Mouse (Mus musculus) kidney, adult 8-10 months (tissue): ENCODE results near the gene Kcnj15.
A peak's percentile ranks its signal among the peaks of the same experiment; 100 is the strongest.

Source experiments
- DNase-seq, 2 experiments: peaks; one replicate each; pipeline ENCODE4 v3.0.0; 2022

Gene Kcnj15

DNA sequence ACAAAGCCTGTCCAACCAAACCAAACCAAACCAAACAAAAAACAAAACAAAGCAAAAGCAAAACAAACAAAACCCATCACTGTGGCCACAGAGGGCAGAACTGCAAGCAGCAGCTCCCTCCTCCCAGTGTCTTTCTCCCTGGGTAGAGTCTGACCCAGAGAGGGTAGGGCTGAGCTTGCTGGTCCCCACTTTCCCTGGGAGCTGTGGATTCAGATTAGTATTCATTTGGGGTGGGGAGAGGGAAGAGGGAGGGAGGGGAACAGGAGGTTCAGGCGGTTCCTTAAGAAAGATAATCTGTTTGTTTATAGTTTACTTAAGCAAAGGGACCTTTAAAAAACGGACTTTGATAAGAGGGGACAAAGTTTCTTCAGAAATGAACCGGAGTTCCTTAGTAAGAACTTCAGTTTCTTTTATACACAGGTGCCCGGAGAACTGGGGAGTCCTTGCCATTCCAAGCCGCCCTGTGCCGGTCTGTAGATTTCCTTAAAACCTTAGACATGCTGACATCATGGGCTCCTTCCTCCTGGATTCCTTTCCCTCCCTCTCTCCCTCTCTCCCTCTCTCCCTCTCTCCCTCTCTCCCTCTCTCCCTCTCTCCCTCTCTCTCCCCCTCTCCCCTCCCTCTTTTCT is at the start of gene Kcnj15:
Gene Kcnj15 (plus strand): TSS at position 293 of the 629 bp plus-strand sequence.
- peak in 1 of 2 experiments; percentile 45 for DNase-seq

DNA sequence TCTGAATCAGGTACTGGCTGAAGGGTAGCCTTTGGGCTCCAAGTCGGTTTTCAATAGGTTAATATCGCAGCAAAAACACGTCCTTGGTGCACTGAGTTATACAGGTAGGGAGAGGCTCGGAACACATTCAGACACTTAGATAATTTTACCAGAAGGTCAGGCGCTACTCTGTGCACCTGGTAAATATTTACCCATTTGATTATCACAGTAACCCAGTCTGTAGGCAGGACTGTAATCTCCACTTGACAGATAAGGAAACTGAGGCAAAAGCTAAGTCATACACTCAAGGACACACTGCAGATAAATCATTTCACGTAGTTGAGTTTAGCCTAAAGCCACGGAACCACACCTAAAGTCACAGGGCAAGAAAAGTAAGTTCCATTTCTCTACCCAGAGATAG is 49.1 kb upstream of the Kcnj15 start:
- no peak for DNase-seq

DNA sequence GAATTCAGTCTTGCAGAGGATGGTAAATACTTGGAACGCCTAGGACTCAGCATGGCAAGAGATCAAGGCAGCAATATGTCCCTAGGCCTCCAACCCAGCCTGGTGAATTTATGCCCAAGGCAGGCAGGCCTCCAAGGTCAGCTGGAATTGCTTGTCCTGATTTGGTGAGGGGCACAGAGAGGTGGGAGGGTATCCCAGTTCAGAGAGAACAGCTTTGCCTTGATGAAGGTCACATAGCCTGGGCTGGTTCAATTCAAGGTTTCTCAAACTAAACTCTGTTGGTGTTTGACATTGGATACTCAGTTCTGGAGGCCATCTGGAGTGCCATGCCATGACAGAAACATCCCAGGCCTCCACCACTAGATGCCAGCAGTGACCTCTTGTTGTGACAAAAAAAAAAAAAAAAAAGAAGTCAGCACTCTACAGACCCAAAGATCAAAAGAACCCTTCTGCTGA is 48.3 kb upstream of the Kcnj15 start:
- DNase-seq, result peak; percentile 27 to 44

DNA sequence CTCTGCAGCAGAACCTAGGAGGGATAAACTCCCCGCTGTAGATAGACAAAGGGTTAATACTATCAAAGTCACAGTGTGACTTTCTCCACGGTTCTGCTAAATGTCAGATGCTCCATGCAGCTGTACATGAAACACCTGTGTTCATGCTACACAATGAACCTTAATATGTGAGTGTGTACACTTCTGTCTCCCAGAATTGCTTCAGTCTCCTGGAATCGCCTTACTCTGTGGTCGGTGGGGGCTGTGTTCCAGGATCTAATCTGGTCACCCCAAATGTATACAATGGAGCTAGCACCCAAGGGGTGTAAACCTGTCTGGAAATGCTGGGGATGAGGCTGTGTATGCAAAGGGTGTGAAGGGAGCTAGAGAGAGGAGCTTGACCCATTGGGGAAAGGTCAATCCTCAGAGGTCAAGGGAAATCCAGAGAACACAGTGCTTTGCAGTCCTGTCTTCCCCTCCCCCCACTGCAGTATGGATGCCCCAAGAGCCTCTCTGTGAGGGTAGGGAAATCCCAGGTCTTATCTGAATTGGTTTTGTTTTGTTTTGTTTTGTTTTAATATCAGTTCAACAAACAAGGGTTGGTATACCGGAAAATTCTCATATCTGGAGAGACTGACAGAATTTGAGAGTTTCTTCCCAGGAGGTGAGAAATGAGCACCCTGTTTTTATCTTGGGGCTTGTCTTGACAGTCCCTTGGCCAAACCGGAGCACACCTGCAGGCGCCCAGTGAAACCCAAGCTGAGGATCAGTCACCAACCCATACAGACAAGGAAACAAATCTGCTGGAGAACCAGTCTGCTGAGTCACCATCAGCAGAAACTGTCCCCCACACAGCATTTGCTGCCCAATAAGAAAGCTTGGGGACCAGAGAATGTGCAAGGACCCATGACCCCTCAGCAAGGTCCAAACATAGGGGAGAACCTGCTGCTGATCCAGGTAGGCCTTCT is 42.8 kb upstream of the Kcnj15 start:
- no peak for DNase-seq

DNA sequence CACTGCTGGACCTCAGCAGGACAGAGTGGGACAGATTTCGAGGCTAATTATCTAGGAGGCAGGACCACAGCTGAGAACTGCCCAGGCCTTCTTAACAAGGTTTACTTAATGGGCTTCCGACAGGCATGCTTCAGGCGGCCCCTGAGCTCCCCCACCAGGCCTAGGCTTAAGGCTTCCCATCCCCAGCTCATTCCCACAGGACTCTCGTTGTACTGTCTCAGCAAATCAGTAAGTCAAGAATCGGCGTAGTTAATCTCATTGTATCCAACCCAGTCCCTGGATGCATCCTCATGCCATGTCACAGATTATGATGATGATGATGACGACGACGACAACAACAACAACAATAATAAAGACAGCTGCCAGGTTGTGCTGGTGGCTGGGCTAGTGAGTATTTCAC is 41.6 kb upstream of the Kcnj15 start:
- no peak for DNase-seq

DNA sequence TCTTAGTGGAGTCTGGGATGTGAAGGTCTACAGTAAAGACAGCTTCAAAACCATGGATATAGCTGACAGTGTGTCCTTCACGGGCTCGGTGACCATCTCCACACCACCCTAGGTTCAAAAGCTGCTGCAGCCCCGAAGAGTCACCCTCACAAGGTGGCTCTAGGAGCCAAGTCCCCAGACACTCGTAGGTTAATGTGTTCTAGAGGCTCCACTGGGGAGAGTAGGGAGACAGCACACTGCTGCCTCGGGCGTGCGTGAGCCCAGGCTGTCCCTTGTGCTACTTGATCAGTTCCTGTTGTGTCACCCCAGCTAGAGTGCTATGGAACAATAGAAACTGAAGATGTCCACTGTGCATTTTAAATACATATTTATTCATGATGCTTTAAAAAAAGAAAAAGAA is 41.0 kb upstream of the Kcnj15 start:
- no peak for DNase-seq

DNA sequence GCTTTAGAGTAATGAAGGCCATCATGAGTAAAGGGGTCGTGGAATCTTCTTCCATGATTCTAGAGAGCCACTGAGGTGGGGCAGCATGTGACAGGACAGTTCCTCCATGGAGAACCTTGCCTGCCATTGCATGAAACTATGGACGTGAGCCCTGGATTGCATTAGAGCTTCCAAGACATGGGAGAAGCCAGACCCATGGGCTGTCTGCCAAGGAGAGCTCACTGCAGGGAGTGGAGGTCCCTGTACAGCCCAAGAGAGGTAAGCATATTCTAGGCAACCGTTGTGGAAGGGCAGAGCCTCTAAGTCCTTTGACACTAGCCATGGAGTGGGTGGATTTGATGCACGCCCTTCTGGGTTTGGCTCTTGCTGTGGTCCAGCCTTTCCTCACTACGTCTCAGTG is 40.5 kb upstream of the Kcnj15 start:
- no peak for DNase-seq

DNA sequence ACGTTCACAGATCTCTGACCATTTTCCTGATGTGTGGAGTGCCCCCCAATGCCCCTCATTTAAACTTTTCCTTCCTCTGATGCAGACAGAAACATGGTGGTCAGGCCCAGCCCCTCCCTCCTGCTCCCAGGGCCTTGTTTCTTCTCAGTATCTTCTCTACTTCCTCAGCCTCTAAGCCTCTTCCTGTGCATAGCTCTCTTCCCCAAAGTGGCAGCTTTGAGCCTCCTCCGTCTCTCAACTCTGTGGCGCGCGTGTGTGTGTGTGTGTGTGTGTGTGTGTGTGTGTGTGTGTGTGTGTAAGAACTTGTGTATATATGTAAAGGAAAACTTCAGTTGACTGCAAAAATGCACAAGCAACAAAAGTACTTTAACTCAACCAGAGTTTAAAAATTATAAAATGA is 38.6 kb upstream of the Kcnj15 start:
- no peak for DNase-seq

DNA sequence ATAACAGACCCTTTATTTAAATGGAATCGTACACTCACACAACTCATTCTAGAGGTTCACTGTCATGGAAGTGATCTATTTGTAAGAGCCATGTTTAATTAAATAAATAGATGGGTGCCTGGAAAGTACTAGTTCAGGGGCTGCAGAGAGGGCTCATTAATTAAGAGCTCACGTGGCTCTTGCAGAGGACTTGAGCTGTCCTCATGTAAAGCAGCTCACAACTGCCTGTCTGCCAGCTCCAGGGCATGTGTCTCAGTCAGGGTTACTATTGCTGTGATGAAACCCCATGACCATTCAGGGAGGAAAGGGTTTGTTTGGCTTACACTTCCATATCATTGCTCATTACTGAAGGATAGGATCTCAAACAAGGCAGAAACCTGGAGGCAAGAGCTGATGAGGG is 37.9 kb upstream of the Kcnj15 start:
- no peak for DNase-seq

DNA sequence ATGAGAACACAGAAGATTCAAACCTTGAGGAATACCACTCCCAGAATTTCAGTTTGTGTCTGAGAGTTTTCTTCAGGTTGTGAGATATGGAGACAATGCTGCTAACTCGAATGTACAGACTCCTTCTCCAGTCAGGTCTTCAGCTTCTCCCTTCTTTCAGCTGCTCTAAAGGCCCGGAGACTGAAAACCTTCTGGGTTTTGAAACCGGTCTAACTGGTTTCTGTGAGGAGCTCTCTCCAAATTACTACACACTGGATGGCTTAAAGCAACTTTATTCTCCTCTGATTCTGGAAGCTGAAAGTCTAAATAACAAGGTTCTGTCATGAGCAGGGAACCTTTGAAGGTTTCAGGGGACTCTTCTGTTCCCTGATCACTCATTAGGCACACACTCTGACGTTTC is 36.3 kb upstream of the Kcnj15 start:
- DNase-seq, result no peak

DNA sequence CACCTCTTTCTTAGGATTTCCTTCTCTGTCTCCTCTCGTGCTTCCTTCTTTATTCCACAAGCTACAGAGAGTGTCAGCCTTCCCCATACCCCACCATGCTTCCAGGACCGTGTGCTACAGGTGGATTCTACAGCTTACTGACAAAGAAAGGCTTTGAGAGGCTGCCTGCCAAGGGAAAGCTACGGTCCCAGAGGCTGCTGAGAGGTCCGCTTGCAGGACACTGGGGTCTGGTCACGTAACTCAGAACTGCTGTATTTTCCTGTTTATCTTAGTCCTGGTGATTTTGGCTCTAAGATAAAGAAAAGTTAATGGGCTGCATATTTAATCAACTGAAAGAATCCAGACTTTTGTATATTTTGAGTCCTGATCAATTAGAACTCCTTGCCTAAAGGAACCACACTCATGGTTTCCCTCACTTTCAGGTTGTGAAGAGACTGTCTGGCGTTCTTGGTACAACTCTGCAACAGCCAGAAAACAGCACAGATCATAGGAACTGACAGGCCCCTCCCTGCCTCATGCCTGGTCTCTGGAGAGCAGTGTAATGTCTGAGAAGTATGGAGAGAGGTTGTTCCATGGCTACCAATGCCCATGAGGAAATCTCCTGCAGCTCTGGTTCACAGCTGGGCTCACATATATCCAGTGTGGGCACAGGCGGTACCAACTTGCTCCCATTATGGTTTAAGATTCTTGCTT is 35.2 kb upstream of the Kcnj15 start:
- no peak for DNase-seq

DNA sequence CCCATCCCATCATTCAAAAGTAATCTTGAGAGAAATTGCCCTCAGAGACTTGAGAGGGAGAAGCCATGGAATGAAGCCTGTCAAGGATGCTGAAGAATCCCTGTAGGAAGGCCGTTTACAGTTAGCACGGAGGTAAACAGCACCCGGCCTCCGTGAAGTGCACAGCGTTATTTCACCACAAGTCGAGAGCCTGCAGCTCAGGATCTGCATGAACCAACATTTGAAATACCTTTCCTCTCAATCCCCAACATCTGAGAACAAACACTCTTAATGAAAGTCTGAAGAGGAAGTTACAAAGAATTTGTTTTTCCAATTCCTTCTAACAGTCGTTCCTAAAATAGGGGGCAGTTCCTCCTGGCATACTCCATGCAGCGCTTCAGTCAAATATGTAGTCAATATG is 33.9 kb upstream of the Kcnj15 start:
- DNase-seq, result no peak

DNA sequence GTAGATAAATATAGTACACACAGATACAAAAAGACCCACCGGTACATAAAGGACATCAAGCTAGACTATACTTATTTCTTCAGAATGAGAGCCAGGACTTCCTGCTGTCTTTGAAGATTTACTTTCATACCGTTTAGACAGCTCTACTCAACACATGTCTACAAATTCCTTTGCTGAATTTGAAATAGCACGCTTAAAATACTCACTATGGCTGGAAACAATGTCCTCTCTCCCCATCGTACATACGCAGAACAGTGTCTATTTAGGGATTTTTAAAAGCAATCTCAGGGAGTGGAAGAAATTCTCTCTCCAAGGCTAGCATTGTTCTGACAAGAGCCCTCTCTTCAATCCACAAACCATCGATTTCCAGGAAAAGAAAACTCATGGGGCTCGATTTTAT is 32.1 kb upstream of the Kcnj15 start:
- no peak for DNase-seq

DNA sequence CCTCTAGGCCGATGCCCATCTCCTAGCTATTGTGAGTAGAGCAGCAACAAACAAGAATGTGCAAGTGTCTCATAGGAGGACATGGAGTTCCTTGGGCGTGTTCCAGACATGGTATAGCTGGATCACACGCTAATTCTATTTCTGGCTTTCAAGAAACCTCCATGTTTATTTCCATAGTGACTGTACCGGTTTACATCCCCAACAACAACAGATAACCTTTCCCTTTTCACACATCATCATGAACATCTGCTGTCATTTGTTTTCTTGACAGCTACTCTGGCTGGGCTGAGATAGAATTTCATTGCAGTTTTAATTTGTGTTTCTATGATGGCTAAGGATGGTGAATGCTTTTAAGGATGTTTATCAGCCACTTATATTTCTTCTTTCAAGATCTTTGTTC is 25.6 kb upstream of the Kcnj15 start:
- DNase-seq, result no peak

DNA sequence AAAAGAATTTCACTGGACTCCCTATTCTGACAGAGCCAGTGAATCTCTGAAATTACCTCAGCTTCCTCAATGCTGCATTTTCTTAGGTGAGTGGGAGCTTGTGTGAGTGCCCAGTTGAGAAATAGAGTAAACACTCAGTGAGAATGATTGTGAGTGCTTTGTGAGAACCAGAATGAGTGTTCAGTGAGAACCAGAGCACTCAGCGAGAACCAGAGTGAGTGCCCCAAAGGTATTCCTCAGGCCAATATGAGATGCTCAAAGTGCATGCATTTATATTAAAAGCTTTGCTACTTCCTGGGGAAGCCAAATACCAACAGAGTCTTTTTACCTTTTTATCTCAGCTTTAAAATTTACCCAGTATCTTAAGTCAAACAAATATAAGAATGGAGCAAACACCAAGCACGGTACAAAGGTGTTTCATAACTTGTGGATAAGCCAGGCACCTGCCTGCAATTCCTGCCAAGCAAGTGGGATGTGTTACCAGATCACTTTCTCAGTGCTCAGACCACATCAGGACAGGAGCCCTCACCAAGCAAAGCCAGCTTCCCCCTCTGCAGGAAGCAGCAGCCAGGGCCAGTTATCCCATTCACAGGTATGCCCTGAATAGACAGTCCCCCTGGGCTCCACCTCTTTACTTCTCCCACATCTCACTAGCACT is 22.3 kb upstream of the Kcnj15 start:
- DNase-seq, result no peak

DNA sequence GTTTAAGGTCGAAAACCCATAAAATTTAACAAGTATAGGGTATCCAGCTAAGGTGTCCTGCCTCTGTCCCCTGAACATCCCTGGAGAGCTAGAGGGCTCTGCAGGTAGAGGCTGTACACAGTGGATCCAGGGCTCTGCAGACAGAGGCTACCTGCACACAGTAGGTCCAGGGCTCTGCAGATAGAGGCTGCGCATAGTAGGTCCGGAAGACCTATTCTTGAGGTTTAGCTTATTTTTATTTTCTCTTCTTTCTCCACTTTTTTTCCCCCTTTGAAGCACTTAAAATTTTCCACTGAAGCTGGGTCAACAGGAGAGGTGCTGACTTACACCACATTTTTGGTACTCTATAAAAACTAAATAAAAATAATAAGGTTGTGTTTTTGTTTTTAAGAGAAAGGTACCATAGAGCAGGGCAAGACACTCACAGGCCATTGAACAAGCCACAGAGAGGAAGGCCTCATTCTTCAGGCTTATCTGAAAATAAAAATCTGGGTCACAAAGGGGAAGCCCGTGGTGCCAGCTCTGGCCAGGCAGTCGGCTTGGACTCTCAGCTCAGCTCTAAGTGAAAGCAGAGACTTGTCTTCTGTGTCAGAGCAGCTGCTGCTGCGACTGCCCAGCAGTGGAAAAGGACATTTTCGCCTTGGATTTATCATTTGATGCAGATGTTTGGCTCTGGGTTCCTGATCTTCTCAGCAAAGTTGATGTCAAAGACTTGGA is 18.0 kb upstream of the Kcnj15 start:
- DNase-seq, result no peak

DNA sequence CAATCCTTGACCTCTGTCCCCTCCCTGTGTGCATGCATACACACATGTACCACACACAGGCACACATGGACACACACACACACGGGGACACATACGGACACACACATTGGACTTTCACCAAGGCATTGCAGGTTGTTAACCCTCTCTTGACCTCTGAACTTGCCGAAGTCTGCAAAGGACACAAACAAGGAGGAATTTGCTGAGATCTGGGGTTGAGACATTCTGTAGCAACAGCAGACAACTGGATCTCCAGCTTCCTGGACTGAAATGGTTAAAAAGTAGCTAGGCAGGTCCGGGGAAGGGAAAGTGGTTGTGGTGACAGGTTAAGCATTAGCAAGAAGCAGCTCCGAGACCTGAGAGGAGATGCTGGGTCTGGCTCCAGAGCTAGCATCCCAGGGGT is 16.7 kb upstream of the Kcnj15 start:
- DNase-seq, result peak; percentile 85 to 94

DNA sequence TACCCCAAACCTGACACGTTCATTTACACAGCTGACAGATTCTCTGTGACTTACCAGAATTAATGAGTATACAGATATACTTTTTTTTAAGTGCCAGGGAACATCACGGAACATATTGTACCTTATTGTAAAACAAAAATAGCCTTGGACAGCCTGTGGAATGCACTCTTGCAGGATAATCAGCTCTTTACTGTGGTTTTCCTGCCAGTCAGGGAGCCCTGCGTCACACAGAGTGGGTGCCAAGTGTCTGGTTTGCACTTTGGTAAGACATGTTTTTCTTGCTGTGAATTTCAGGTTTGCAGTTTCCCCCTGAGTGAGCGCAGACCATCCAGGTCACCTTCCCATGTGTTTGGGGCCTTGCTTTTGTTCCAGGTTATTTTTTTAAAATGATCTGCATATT is 15.8 kb upstream of the Kcnj15 start:
- DNase-seq, result peak; percentile 89 to 90

DNA sequence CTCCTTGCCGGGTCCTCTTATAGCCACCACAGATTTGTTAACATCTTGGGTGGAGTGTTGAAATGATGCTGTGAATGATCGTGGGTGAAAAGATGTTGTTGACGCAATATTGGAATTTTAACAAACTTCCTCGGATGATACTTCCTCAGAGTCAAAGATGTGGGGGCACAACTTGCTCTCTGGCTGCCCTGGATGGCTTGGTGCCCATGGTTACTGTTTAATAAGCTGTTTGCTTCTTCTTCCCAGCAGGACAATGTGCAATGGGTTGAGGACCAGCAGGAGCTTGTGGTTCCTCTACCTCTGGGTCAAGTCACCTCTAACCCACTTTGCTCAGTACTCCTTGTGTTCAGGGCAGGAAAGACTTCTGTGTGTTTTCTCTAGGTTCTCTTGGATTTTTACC is 15.2 kb upstream of the Kcnj15 start:
- peak; percentile 88 to 91 for DNase-seq

DNA sequence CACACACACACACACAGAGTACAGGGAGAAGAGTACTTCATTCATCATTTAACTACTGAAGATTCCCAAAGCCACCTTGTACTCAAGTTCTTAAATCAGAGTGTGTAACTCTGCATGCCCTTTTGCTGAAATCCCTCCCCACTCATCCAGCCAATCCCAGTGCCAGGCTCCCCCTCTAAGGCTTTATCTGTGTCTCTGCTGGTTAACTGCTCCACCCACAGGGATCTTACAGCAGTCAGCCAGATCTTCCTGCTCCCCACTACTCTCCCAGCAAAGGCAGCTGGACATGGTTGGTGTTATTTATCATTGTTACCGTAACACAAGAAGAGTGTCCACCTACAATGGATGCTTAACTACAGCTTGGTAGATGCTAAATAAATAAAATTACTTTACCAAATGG is 14.0 kb upstream of the Kcnj15 start:
- no peak for DNase-seq

DNA sequence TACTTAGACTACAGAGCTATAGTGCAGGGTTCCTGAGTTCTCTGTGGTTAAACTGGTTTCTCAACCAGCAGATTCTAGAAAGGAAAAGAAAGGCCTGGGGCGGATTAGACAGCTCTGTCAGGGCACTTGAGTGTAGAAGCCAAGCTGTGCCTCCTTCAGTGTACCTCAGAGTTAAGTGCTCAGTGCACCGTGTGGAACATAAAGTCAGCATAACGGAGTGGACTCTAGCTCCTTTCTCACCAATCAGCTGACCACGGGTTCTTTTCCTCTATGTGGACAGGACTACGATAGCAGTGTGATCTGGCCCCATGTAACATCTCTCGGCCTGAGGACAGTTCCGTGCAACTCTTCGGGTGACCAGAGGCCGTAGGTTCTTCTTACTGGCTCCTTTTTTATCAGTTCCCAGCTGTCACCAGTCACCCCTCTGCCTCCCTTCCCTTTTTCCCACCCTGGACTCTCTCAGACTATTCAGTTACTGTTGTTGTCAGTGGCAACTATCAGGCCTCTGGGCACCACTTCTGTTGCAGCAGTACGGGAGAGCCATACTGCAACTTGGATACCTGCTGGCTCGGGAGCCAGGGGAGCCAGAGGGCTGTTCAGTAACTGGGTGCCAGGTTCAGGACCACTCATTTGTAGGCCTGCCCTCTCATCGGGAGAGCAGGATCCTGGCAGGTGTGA is 12.6 kb upstream of the Kcnj15 start:
- peak; percentile 69 to 70 for DNase-seq

DNA sequence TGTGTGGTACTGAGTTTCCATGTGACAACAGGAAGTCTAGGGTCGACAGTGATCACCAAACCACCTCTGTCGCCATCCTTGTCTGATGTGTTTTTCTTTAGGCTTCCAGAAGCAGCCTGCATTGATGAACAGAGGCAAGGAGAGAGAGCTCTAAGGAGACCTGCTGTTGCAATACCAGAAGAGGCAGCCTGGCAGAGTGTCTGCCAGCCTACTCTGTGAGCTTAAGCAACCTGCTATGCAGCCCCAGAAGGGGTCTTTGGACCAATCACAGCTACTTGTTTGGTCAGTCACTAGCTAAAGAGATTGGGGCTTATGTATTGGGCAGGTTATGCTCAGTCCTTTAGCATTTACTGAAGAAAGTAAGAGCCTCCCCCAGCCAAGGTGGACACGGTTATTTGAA is 11.9 kb upstream of the Kcnj15 start:
- DNase-seq, result no peak
